Mouse (Mus musculus): ENCODE results near the gene 4933402D24Rik.

DNA sequence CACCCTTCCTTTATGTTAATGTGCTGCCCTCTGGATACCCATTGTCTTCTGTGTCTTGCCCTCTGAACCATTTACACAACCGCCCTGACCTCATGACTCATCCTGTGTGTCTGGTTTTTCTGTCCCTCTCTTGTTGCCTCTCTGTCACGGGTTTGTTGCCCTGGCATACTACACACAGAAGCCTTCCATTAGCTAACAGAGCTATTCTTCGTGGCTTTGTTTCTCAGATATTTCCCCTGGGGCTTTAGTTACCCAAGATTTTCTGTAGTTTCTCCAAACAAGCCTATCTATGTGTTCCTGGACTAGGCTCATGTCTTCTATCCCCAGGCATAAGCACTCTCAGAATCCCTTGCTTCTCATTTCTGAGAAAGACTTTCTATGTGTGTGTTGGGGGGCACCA is 60.2 kb downstream of the 4933402D24Rik start:
- TF ChIP-seq EP300 (IDR thresholded peaks at IDR 0.05; ENCODE audit: low read depth) (no peak), CTCF (IDR thresholded peaks at IDR 0.05; ENCODE audit: low read depth) (no peak)
